Mouse (Mus musculus) lung, postnatal 25 days (tissue): ENCODE results near the gene Lax1.
"Not testable (repeated sequence)": the region's sequence is repeated elsewhere in the genome, so short reads cannot be mapped to it uniquely, and the experiment has no call there.

Experiments used
- DNase-seq: peaks from one replicate; pipeline ENCODE4 v3.0.0; 2022; ENCODE audit warnings: low spot score

The Lax1 gene

DNA sequence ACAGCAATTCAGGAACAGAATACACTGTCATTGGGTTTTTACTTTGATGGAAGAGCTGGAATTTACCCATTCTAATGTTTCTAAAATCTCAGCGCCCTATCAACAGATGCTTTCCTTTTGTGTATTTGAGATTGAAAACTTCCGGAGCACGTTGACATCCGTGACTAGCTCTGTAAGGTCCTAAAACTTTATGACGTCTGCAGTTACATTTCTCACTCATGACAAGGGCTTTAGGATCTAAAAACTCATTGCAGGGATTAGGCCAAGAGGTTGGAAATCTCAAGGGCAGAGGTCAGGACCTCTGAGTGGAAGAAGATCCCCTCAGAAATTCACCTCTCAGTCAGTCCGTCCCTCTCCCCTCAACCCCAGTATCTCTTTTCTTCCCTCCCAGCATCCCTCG lies 1.6 kb downstream of the Lax1 start:
- no peak for DNase-seq

DNA sequence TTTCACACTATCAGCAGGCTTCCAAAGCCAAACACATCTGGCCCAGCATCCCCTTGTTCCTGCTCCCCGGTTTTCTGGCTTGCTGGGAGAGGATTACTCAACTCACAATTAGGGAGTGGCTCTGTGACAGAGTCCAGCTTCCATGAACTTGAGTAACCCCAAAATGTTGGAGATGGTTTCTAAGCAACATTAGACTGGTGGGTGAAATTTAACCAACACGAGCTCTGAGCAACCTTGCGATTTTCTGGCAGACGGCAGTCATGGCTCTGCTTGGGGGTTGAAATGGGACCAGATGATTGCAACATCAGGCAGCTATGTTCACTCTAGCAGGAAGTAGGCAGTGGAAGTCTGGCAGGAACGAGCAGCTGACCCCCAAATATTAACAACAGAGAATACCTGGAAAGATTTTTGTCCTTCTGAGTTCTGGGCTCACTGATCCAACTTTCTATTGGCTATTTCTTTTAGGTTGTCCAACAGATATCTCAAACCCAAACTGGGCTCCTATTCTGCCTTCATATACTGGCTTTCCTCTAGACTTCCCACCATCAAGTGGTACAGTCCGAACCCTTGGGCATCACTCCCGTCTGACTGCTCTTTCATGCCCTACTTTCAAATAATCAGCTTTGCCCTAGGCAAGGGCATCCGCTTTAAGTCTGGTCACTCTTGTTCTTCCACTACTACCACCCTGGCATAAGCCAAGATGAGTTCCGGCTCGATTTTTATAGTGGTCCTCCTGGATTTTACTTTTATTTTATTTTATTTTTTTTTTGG lies 4.0 kb downstream of the Lax1 start:
- DNase-seq = peak; percentile 83

DNA sequence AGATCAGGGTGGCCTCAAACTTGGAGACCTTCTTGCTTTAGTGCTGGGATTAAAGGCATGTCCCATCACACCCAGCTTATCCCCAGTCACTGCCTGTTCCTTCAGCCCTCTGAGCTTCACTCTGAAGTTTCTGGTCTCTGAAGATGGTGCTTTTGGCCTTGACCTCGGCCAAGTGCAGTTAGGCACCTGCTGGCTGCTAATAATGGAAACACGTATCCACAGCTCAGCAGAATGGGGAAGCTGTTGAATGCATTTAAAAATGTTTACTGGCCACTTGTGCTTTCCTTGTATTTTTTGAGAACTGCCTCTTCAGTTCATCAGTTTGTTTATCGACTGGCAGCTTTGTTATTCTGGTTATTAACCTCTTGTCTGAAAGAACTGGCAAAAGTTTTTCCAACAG lies 18.1 kb downstream of the Lax1 start:
- DNase-seq = no peak

DNA sequence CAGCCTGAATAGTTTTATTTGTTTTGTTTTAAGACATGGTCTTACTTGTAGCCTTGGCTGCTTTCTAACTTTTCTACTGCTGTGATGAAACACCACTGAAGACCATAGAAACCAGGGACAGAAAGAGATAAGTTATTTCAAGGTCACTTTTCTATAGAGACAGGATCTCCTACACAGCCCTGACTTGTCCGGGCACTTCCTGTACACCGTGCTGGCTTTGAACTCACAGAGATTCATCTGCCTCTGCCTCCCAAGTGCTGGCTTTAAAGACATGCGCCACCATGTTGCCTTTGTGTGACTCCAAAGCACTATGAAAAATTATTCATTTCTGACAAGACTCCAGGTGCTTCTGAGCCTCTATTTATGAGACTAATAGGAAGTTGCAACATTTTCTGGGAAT lies 18.6 kb downstream of the Lax1 start:
- DNase-seq = no peak

DNA sequence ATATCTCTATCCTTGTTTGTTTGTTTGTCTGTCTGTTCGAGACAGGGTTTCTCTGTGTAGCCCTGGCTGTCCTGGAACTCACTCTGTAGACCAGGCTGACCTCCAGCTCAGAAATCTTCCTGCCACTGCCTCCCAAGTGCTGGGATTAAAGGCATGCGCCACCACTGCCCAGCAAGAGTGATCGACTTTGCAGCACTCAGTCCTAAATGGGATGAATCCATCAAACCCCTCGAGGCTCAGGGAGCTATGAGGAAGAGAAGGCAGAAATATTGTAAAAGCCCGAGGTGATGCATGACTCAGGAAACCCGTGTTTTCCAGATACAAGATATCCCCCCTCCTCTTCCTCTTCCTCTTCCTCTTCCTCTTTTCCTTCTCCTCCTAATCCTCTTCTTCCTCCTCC lies 19.1 kb downstream of the Lax1 start:
- DNase-seq = no peak

DNA sequence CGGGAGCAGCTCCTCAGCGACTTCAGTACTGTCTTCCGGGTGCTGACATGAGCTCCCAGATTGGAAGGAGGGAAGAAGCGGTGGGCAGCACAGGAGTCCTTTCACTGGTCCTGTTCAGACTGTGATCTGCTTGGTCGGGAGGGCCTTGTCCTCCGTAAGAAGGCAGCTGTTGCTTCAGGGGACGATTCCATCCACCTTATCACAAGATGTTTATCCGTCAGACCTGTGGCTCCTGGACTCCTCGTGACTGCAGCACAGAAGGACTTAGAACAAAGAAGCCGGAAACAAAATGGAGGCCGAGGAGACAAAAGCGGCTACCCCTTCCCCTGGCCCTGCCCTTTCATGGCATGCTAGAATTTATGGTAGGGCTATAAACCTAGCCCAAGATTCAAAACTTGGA lies 19.7 kb downstream of the Lax1 start:
- no peak for DNase-seq

DNA sequence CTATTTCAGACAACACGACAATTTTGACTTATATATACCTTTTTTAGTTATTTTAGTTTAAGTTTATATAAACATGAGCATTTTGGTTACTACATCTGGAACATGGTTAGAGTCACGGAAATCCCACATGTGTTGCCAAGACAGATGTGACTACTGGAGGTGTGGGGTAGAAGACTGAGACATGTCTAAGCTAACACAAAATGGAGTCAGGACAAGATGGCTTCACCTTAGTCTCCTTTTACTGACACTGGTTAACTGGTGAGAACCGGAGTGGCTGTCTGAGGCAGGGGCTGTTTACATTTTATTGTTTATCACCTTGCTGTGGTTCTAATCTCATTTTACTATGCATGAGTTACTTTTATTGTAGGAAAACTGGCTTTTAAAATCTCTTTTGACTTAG lies 21.3 kb downstream of the Lax1 start:
- no peak for DNase-seq

DNA sequence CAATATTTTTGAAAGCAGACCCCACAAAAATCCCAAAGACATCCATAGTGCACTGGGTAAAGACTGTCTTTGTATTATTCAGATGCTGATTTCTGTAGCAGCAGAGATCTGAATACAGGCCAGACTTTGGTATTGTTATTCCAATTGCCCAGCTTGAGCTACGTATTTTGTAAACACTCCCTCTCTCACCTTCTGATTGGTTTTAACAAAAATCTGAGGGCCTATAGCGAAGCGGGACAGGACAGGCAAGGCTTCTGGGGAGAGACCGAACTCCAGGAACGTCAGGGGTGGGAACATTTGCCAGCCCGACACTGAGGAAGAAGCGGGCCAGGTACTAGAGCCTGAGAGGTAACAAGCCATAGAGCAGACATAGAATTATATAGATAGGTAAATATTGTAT lies 22.2 kb downstream of the Lax1 start:
- DNase-seq = no peak

DNA sequence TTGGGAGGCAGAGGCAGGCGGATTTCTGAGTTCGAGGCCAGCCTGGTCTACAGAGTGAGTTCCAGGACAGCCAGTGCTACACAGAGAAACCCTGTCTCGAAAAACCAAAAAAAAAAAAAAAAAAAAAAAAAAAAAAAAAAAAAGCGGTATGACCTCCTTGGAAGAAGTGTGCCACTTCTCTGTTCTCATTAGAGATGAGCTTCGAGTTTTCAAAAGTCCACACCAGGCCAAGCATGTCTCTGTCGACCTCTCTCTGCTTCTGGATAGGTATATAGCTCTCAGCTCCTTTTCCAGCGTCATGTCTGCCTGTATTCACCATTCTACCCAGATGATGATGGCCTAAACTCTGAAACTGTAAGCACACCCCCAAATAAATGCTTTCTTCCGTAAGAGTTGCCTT lies 24.2 kb downstream of the Lax1 start:
- DNase-seq = not testable (repeated sequence)

DNA sequence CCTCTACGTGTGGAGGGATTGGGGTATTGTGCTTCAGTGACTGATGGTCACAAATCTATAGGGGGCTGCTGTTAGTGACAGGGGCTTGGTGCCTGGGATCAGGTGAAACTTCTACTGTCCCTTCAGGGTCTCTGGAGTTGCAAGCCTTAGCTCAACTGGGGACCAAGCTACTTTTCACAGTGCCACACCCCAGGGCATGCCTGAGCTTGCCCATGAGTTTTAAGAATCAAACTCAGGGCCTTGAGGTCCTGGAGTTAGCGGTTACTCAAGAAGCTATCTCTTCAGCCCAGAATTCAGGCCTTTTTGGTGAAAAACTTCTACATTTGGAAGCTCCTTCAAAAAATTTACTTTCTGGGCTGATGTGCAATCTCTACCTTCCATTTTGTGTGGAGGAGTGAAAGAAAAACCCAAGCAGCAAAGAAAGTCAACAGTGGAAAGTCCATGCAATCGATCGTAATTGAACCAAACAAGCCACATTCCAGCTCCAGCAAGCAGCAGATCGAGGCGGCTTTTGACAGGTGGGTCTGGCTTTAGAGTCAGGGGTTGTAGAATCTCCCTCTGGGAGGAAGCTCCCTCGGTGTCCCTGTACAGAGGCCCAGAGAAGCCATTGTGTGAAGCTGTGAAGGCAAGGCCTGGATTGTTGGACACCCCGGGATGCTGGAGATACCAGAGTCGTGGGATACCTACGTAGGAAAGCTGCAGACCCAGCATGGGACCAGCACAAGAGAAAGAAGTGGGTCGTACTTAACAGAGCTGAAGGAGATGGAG lies 25.5 kb downstream of the Lax1 start:
- DNase-seq = no peak

DNA sequence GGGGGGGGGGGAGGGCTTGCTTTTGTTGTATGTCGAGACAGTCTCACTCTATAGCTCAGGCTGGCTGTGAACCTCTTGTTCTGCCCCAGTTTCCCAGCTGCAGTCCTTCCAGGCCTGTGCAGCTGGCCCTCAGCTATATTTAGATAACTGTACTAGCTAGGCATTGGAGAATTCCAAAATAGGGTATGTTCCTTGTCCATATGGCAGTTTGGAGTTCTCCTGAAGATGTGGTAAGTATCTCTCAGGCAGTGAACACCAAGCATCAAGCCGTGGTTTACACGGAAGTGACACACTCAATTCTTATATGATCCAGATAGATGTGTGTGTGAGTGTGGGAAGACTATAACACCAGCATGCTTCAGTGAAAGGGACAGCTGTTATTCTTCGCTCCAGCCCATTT lies 26.5 kb downstream of the Lax1 start:
- DNase-seq = no peak

DNA sequence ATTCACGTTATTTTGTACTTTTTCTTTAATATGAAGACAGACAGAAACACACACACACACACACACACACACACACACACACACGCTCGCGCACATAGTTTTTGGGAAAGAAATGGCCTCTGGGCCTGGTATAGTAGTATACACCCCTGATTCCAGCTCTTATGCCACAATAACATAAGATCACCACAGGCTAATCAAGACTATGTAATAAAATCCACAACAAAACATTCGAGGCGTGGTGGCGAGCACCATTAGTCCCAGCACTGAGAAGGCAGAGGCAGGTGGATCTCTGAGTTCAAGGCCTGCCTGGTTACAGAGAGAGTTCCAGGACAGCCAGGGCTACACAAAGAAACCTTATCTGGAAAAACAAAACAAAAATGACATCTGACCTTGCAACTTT lies 27.0 kb downstream of the Lax1 start:
- no peak for DNase-seq

DNA sequence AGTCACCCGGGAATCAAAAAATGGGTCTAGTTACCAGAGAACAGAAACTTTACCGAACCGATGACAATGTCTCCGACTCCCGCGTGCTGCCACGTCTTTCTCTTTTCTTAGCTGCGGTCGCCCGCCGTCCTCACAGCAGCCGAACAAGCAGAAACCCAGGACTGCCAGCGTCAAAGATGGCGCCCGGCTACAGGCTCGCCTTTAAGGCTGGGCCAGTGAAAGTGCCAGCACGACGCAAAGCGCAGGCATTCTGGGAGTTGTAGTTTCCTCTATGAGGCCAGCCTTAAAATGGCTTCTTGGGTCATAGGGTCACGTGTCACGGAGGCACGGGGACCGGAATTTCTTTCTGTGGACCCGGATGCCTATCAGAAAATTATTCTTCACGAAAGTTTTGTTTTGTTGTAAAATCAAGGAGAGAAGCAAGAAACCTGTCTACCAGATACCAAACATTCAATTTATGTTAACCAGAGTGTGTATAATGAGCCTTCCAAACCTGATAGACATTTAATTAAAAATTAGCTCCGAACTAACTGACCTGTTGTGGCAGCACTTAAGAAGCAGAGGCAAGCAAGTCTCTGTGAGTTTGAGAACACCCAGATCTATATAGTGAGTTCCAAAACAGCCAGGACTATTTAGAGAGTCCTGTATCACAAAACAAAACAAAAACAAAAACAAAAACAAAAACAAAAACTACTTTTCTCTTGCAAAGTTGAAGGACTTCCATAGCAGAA lies 28.5 kb downstream of the Lax1 start, which contains the start of gene Gm38394:
Gm38394 (minus strand) TSS at position 116 of the 731 bp plus-strand sequence.
- peak; percentile 97 for DNase-seq

DNA sequence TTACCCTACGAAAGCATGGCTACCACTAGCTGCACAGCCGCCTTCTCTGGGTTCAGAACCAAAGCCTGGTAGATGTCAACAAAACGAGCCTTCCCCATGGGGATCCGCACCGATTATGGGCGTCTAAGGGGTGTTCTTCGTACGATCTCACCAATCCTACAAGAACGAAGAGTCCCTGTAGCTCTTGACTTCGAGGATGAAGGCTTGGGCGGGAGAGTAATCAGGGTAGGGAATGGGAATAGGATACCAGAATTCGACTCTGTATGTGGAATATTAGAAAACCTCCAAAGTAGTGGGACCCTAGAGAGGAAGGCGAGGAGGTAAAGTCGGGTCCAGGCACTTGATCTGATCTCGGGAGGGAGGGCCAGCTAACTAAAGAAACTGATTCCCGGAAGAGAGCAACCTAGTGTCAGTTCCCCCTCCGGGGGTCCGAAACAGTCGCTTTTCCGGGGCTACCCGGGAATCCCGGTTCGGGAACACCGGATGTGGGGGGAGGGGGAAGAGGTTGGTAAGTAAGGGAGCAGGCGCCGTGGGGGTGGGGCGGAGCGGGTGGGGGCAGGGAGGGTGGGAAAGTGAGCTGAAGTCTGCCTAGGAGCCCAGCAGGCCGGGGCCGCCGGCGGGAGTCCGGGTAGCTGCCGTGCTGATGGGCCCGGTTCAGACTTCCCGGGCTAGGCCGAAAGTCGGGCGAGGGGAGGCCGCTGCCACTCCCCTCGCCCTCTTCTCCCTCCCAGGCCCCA lies 29.3 kb downstream of the Lax1 start, which contains the start of gene Zbed6:
Zbed6 (minus strand) TSS at position 420 of the 737 bp plus-strand sequence.
- DNase-seq = peak; percentile 70

DNA sequence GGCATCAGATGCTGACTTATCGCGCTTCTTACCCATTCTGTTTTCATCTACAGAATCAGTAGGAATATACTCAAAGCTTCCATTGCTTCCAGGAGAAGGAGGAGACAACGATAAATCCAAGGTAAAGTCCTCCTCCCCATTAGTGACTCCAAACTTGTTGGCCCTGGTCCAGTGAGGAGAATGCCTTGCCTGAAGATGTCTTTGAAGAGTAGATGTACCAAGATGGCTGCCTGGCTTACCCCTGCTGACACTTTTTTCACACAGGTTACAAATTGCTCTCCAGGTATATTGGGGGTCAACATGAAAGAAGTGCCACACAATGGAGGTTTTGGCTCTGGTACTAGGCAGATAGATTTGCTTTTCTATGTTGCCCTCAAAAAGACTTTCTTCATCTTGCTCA lies 31.0 kb downstream of the Lax1 start:
- no peak for DNase-seq

DNA sequence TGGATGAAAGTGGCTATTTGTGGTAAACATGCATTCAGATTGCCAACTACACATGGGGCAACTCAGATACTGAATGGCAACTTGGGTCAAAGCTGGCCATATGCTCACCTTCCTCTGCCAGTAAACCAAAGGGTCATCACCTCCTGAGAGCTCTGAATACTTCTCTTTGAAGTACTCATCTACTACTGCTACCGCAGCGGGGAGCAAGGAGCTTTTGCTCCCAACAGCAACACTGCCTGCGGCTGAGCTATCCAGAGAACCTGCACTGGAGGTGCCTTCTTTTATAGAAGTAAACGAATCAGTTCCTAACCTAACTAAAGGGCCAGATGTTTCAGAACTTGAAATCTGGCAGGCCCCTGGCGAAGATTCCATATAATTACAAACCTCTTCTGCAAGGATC lies 33.1 kb downstream of the Lax1 start:
- no peak for DNase-seq

DNA sequence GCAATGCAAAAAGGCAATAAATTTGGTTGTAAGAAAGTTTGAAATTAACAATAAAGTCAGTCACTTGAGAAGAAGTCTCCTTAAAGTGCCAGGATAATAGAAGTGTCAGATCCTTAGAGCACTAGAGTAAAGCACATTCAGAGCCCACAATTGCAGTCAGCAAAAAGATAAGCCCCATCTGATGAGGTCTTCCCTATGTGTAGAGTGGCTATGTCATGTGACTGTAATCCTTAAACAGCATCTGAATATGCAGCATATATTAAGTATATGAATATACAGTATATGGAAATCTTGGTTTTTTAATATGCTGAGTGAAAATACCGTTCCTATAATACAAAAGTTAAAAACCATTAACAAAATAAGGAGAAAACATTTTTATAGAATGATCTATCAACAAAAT lies 36.9 kb downstream of the Lax1 start:
- no peak for DNase-seq

DNA sequence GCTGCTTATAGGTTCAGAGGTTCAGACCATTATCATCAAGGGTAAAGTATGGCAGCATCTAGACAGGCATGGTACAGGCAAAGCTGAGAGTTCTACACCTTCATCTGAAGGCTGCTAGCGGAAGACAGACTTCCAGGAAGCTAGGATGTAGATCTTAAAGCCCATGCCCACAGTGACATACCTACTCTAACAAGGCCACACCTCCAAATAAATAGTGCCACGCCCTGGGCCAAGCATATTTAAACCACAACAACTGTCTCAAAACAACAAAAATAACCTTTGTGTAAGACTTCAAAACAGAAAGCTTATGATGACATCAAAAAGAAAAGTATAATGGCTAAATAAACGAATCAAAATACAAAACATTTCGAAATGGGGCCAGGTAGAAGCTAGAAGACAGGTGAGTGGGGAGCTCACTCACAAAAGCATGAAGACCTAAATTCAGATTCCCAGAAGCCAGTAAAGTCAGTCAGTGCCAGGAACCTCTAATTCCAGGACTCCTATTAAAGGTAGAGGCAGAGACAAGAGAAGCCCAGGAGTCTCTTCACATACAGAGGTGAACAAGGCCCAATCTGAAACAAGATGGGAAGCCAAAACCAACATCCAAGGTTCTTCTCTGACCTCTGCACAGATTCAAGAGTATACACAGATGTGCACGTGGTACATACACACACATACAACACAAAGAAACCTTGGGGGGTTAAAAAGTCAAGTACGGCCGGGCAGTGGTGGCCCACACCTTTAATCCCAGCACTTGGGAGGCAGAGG lies 39.4 kb downstream of the Lax1 start:
- no peak for DNase-seq

DNA sequence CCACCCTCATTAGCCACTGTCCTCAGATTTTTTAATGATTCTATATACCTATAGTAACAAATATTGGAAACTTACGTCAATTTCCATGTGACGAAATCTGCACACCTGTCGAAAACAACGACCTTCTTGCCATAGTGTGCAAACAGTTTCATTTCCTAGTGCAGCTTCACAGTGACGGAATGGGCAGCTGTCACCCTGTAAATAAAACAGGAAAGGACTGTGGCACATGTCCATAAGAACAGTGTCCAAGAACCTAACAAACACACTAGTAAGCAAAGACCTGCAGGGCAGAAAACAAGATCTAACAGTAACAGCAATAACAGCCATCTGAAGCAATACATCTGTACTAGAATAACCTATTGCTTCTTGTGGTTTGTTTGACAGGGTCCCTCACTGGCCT lies 44.3 kb downstream of the Lax1 start:
- no peak for DNase-seq

DNA sequence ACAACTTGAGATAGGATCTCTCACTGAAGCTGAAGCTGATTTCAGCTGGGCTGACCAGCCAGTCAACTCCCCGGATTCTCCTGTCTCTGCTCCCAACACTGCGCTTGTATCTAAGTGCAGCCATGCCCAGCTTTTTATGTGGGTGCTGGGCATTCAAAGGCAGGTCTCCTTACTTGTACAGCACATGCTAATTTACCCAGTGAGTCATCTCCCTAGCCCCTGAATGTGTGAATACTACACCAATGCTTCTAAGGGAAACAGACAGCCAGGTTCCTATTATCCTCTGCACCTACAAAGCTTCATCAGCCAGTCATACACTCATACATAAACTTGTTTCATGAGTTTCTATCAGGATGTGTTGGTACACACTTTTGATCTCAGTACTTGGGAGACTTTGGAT lies 48.7 kb downstream of the Lax1 start:
- DNase-seq = no peak

DNA sequence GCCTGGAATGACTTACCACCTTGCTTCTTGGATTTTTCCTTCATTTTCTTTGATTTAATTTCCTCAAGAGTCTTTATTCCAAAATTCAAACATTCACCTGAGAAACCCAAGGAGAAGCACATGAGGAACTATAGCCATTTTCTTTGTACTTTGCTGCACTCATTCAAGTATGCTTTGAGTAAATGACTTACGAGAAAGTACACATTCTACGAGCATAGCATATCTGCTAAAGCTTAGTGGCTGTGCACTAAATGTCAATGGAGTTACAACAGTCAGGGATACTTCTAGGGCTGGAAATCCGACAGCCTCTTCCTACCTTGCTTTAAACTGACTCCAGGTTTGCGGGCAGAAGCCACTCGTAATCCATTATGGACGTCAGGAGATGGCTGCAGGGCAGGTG lies 51.4 kb downstream of the Lax1 start:
- no peak for DNase-seq
